Mouse (Mus musculus) liver, postnatal 0 days (tissue): ENCODE results near the gene Celsr3.

Experiments
- CTCF ChIP-seq: sonication (generic); IDR thresholded peaks from 2 replicates; pipeline ENCODE4 v1.5.1; 2016; ENCODE audit warnings: antibody characterized with exemption, low read depth
- EP300 ChIP-seq: IDR thresholded peaks from 2 replicates; pipeline ENCODE4 v1.6.1; 2016; ENCODE audit warnings: antibody characterized with exemption, low read depth, mild to moderate bottlenecking

DNA sequence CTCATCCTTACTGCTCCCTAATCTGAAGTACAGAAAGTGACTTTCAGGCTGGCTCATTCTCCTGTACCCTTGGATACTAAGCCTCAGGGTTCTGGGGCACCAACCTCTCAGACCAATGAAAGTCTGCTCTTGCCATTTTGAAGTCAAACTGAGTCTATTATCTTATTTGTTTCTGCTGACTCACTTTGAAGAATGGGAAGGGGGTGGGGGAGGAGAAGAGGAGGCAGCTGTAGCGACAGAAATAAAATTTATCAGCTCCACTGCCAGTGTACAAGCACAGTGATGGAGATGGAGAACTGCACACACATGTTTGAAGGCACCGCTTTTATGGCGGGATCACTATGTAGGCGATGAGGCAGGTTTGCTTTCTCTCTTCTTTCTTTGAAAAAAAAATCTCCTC is 48.8 kb upstream of the Celsr3 start:
- no peak for TF ChIP-seq CTCF
- no peak for TF ChIP-seq EP300
